Mouse (Mus musculus) lung, postnatal 0 days (tissue): ENCODE measurements around the gene Iqce.

ENCODE experiments used
- CTCF ChIP-seq: IDR thresholded peaks from 2 replicates; pipeline ENCODE4 v1.5.1; 2016; ENCODE audit warnings: antibody characterized with exemption, mild to moderate bottlenecking
- EP300 ChIP-seq: IDR thresholded peaks from 2 replicates; pipeline ENCODE4 v1.6.1; 2016; ENCODE audit warnings: antibody characterized with exemption, mild to moderate bottlenecking, control low read depth

DNA sequence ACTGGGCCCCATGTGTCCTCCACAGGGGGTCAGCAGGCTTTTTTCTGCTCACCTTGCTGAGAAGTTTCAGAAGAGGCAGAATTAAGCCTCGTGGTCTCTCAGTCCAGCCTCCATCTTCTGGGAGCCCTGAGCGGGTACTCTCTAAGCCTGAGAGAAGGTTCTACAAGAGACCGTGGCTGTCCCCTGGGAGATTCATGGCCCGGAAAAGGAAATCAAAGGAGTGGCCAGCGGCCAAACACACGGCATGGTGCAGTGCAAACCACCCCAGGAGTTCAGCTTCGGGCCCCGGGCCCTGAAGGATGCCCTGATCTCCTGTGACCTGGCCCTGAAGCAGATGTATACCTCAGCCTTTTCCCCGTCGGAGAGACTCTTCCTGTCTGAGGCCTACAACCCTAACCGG is 38.9 kb upstream of the Iqce start:
- TF ChIP-seq CTCF: no peak
- TF ChIP-seq EP300: no peak
